Mouse (Mus musculus): Measurements from ENCODE around the gene Vwa7. TPM values are rescaled to one million over a fixed set of nuclear protein-coding genes. Genes with fewer than 3 reads are reported as not detected.

Vwa7 gene
- polyA plus RNA-seq, 1 experiment: 1.2 TPM

DNA sequence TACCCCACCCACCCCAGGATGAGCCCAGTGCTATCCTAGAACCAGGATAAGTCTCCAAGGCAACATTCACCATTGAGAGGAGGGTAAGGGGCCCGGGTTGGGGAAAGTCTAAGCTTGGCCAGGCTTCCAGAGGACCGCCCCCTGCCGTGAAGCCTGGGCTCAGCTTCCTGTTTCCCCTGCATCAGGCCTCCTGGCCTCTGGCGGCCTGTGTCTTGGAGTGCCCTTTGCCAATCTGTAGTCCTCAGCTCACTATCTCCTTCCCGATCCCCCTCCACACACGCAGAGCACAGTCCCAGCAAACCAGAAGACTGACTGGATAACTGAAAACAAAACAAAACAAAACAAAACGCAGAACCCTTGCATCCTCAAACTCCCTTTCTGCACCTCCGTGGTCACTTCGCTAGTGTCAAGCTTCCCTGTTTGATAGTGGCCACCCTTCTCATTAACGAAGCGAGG lies 33.2 kb downstream of the Vwa7 start, which contains the start of gene Clic1:
Gene Clic1, plus strand, starts transcription at position 406 of the 456 bp plus-strand sequence.
- TF ChIP-seq POLR2A (IDR thresholded peaks at IDR 0.05; ENCODE audit: borderline replicate concordance, control insufficient read depth, low read depth, low read length) (peak; percentile 79; the same call in 1 of the 2 replicates), CTCF (IDR thresholded peaks at IDR 0.05; ENCODE audit: control insufficient read depth, insufficient read depth, low read length) (no peak)
- under 1% methylated on average over 11 of the region's 11 CpGs for WGBS
- Histone ChIP-seq H3K4me1 (ENCODE audit: control insufficient read depth, insufficient read depth, low read length) (peaks cover 5% of the 10 kb centered on the region; the same call in 1 of the 2 replicates), H3K4me3 (replicated peaks; ENCODE audit: control insufficient read depth, low read depth, low read length) (peak within 1 kb of the TSS; percentile 89), H3K27ac (ENCODE audit: control insufficient read depth, insufficient read depth, low read depth, low read length, poor library complexity) (peak within 1 kb of the TSS; percentile 98)

DNA sequence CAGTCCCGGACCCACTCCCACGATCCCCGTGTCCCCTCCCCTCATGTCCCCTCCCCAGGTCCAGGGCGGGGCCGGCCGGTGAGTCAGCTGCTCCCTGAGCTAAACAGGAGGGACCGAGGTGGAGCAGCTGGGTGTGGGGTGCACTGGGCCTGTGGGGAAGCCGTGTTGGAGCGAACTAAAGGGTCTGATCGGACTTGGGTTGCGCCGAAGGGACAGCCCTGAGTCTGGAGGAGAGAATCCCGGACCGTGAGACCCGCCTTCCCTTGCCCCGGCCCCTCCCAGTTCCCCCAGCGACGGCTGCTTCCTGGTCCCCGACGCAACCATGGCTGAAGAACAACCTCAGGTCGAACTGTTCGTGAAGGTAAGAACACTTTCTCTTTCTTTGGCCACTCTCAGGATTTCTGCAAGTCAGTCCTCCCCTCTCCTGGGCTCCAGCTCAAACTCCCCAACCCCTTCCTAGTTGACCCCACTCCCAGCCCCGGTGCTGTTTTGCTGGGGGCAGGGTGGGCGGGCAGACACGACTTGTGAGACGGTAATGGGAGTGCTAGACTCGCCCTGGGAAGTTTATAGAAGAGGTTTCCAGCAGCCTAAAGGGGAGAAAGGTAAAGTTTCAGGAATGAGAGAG lies 33.9 kb downstream of the Vwa7 start:
- Histone ChIP-seq H3K4me3 (replicated peaks; ENCODE audit: control insufficient read depth, low read depth, low read length) (peak overlapping the region; percentile 89), H3K27ac (ENCODE audit: control insufficient read depth, insufficient read depth, low read depth, low read length, poor library complexity) (peak overlapping the region; percentile 98), H3K4me1 (ENCODE audit: control insufficient read depth, insufficient read depth, low read length) (peaks cover 5% of the 10 kb centered on the region; the same call in 1 of the 2 replicates)
- TF ChIP-seq CTCF (IDR thresholded peaks at IDR 0.05; ENCODE audit: control insufficient read depth, insufficient read depth, low read length) (no peak), POLR2A (IDR thresholded peaks at IDR 0.05; ENCODE audit: borderline replicate concordance, control insufficient read depth, low read depth, low read length) (peak; percentile 93)
- under 1% methylated on average over 27 of the region's 27 CpGs for WGBS

DNA sequence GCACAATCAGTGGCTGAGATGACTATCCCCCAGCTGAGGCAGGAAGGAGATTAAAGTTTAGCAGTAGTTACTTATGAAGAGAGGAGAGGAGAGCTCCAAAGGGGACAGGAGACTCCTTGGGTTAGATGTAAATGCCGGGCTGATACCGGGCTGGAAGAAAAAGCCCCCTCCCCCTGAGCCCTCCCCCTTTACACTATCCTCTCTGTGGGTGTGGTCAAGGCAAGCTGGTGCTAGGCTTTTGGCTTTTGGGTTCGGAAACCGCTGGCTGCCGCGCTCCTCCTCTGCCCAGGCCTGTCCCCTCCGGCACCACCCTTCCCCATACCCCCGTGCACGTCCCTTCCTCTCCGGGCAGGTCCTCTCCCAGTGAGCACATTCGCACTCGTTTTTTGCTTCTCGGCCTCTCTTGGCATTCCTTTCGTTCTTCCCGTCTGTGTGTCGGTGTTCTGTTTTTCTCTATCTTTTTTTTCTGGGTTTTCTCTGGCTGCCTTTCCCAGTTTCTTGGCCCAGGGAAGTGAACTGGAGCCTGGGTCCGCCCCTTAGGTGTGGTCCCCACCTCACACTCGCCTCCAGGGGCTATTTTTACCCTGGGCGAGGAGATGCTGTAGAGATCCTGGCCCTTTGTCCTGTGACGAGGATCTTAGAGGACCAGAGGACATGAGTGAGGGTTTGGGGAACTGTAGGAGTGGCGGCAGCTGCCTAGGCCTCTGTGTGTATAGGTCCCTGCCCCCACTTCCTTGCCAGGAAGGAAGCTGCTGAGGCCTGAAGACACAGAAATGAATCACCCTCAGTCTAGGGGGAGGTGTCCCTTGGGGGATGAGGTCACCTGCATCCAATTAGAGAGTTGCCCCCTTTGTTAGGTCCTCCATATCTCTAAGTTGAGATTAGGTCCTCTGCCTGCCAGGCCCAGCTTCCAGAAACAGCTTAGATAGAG lies 35.0 kb downstream of the Vwa7 start:
- peak; percentile 71 for TF ChIP-seq POLR2A (IDR thresholded peaks at IDR 0.05; ENCODE audit: borderline replicate concordance, control insufficient read depth, low read depth, low read length)
- TF ChIP-seq CTCF (IDR thresholded peaks at IDR 0.05; ENCODE audit: control insufficient read depth, insufficient read depth, low read length): no peak
- Histone ChIP-seq H3K4me1 (ENCODE audit: control insufficient read depth, insufficient read depth, low read length) (peaks cover 5% of the 10 kb centered on the region; the same call in 1 of the 2 replicates), H3K4me3 (replicated peaks; ENCODE audit: control insufficient read depth, low read depth, low read length) (peak overlapping the region; percentile 89), H3K27ac (ENCODE audit: control insufficient read depth, insufficient read depth, low read depth, low read length, poor library complexity) (peak overlapping the region; percentile 98)
- WGBS: 2% methylated on average over 21 of the region's 21 CpGs

DNA sequence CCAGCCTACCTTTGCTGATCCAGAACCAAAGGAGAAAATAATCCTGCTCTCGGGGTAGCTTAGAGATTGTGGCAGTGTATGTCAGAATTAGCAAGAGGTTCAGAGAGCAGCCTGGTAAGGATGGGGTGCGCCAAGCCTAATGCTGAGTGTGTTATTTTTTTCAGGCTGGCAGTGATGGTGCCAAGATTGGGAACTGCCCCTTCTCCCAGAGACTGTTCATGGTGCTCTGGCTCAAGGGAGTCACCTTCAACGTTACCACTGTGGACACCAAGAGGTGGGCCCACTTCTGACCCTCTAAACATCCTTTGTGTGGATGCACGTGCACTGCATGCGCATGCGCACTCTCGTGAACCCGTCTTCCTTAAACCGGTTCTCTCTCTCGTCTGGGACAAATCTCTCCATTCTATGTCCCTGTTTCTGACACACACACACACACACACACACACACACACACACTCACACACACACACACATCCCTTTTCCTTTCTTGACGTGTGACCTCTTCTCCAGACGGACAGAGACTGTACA lies 36.0 kb downstream of the Vwa7 start:
- H3K4me3 ChIP-seq (replicated peaks; ENCODE audit: control insufficient read depth, low read depth, low read length): peak overlapping the region; percentile 15
- TF ChIP-seq CTCF (IDR thresholded peaks at IDR 0.05; ENCODE audit: control insufficient read depth, insufficient read depth, low read length) (no peak), POLR2A (IDR thresholded peaks at IDR 0.05; ENCODE audit: borderline replicate concordance, control insufficient read depth, low read depth, low read length) (no peak)
- H3K4me1 ChIP-seq (ENCODE audit: control insufficient read depth, insufficient read depth, low read length): peaks cover 5% of the 10 kb centered on the region; the same call in 1 of the 2 replicates

DNA sequence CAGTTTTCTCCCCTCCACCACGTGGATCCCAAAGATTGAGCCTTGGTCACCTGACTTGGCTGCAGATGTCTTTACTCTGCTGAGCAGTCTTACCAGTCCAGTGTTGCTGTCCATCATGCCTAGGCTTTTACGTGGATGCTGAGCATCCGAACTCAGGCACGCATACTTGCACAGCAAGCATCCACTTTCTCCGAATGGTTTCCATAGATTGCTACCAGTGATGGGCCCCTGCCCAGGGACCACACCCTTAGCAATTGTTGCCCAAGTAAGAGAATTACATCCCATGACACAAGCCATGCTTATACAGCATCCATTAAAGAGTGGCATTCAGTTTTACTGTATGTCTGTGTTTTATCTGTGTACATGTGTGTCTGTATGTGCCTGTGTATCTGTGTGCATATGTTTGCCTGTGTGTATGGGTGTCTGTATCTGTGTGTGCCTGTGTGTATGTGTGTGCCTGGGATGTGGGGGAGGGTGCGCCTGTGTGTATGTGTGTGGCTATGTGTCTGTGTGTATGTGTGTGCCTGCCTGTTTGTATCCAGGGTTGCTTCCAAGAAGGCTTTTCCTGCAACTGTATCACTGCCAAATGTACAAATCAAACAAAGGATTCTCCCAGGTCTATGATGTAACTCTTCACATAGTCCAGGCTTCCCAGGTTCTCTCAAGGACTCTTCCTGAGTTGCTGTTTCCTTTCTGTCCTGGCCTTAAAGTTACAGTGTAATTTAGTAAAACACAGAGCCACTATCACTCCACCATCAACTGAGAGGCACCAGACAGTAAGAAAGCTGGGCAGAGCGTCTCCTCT lies 39.5 kb downstream of the Vwa7 start:
- Histone ChIP-seq H3K4me1 (ENCODE audit: control insufficient read depth, insufficient read depth, low read length) (peaks cover 2% of the 10 kb centered on the region; the same call in 1 of the 2 replicates), H3K27ac (ENCODE audit: control insufficient read depth, insufficient read depth, low read depth, low read length, poor library complexity) (no peak overlapping the region), H3K4me3 (replicated peaks; ENCODE audit: control insufficient read depth, low read depth, low read length) (no peak overlapping the region)
- 84% methylated on average over 7 of the region's 7 CpGs for WGBS
- TF ChIP-seq POLR2A (IDR thresholded peaks at IDR 0.05; ENCODE audit: borderline replicate concordance, control insufficient read depth, low read depth, low read length) (no peak), CTCF (IDR thresholded peaks at IDR 0.05; ENCODE audit: control insufficient read depth, insufficient read depth, low read length) (no peak)

More for the DNA sequence above, 36.0 kb downstream of the Vwa7 start:
- WGBS: 69% methylated on average over 12 of the region's 12 CpGs
- no peak overlapping the region for H3K27ac ChIP-seq (ENCODE audit: control insufficient read depth, insufficient read depth, low read depth, low read length, poor library complexity)

DNA sequence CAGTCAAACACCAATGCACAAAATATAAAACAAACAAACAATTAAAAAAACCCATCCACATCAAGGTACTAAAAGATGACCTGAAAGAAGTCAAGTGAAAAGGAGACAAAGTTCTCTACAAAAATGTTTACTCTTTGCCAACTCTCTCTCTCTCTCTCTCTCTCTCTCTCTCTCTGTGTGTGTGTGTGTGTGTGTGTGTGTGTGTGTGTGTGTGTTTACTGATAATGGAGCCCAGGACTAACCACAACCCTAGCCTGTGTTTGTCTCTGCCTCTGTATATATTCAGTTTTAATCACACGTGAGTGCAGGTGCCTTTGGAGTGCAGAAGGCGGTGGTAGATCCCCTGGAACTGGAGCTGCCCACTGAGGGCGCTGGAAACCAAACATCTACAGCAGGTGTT lies 40.7 kb downstream of the Vwa7 start:
- no peak overlapping the region for H3K4me3 ChIP-seq (replicated peaks; ENCODE audit: control insufficient read depth, low read depth, low read length)
- H3K27ac ChIP-seq (ENCODE audit: control insufficient read depth, insufficient read depth, low read depth, low read length, poor library complexity): no peak overlapping the region
- TF ChIP-seq POLR2A (IDR thresholded peaks at IDR 0.05; ENCODE audit: borderline replicate concordance, control insufficient read depth, low read depth, low read length): no peak
- no peak for TF ChIP-seq CTCF (IDR thresholded peaks at IDR 0.05; ENCODE audit: control insufficient read depth, insufficient read depth, low read length)
- H3K4me1 ChIP-seq (ENCODE audit: control insufficient read depth, insufficient read depth, low read length): peaks cover 2% of the 10 kb centered on the region; the same call in 1 of the 2 replicates
- 64% methylated on average over 3 of the region's 3 CpGs for WGBS

DNA sequence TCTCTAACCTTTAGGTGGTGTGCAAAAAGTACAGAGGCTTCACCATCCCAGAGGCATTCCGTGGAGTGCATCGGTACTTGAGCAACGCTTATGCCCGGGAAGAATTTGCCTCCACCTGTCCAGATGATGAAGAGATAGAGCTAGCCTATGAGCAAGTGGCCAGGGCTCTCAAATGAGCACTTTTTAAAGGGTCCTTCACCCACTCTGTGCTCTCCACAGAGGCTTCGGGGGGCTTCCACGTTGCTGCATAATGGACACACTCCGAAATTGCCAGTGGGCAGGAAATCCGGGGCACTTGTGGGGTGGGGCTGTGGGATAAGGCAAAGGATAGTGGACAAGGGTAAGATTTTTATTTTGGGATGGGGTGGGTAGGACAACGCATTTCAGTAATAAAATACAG lies 41.9 kb downstream of the Vwa7 start:
- Histone ChIP-seq H3K27ac (ENCODE audit: control insufficient read depth, insufficient read depth, low read depth, low read length, poor library complexity) (no peak overlapping the region), H3K4me3 (replicated peaks; ENCODE audit: control insufficient read depth, low read depth, low read length) (no peak overlapping the region), H3K4me1 (ENCODE audit: control insufficient read depth, insufficient read depth, low read length) (no peaks in the 10 kb centered on the region; the same call in 1 of the 2 replicates)
- 69% methylated on average over 9 of the region's 9 CpGs for WGBS
- TF ChIP-seq POLR2A (IDR thresholded peaks at IDR 0.05; ENCODE audit: borderline replicate concordance, control insufficient read depth, low read depth, low read length) (no peak), CTCF (IDR thresholded peaks at IDR 0.05; ENCODE audit: control insufficient read depth, insufficient read depth, low read length) (no peak)

Measured in bone marrow, adult 2 months (tissue).